ENCODE assay signal across 22 mouse cellular contexts in genomic region chr9:13990960-13991359, GRCm38 (mm10).
"Had no signal": no experiment of that assay in that cellular context is flagged by ENCODE, and none has a peak within 500 bp of the region (broad histone marks: within the 10 kb centered on the region; RNA-seq: fewer than 3 reads in every experiment).

No protein-coding gene starts in this region.

- H3K4me3 ChIP-seq: lung, embryonic 15.5 days; megakaryocyte, embryonic 14.5 days; midbrain, embryonic 13.5 days; midbrain, embryonic 15.5 days; myocyte; neural tube, embryonic 13.5 days; neural tube, embryonic 15.5 days had no signal

- H3K4me1 ChIP-seq: lung, embryonic 15.5 days; megakaryocyte, embryonic 14.5 days; midbrain, embryonic 13.5 days; midbrain, embryonic 15.5 days; neural tube, embryonic 13.5 days; neural tube, embryonic 15.5 days had no signal

- H3K4me2 ChIP-seq: lung, embryonic 15.5 days; midbrain, embryonic 11.5 days; midbrain, embryonic 13.5 days; midbrain, embryonic 15.5 days; neural tube, embryonic 13.5 days; neural tube, embryonic 15.5 days had no signal

- H3K36me3 ChIP-seq: lung, embryonic 15.5 days; midbrain, embryonic 13.5 days; midbrain, embryonic 15.5 days; neural tube, embryonic 13.5 days; neural tube, embryonic 15.5 days had no signal

- H3K27ac ChIP-seq: lung, embryonic 15.5 days; macrophage; midbrain, embryonic 13.5 days; midbrain, embryonic 15.5 days; neural tube, embryonic 13.5 days; neural tube, embryonic 15.5 days had no signal

- H3K27me3 ChIP-seq: lung, embryonic 15.5 days; megakaryocyte, embryonic 14.5 days; midbrain, embryonic 13.5 days; midbrain, embryonic 15.5 days; neural tube, embryonic 13.5 days; neural tube, embryonic 15.5 days had no signal

- H3K9me3 ChIP-seq: lung, embryonic 15.5 days; megakaryocyte, embryonic 14.5 days; midbrain, embryonic 13.5 days; midbrain, embryonic 15.5 days; neural tube, embryonic 13.5 days; neural tube, embryonic 15.5 days had no signal

- H3K9ac ChIP-seq: liver, postnatal 0 days; lung, embryonic 15.5 days; midbrain, embryonic 13.5 days; midbrain, embryonic 15.5 days; neural tube, embryonic 13.5 days; neural tube, embryonic 15.5 days had no signal

- DNase-seq: liver, postnatal 0 days; lung, adult 2 months; lung, postnatal 14 days; lung, postnatal 36 days; retina, postnatal 1 day; right cerebral cortex, adult 18-20 months; right cerebral cortex, postnatal 25 days; right cerebral cortex, postnatal 4 days; spleen, adult 18-20 months; thymus, adult 18-20 months; thymus, postnatal 14 days; thymus, postnatal 36 days had no signal

- ATAC-seq: liver, postnatal 0 days; lung, postnatal 0 days; midbrain, embryonic 13.5 days; midbrain, embryonic 15.5 days had no signal
